Mouse (Mus musculus) fat pad, adult 2 months (tissue): Measurements from ENCODE around the gene Col26a1.

Experiments used
- DNase-seq: peaks from one replicate; pipeline ENCODE4 v3.0.0-alpha.2; 2011; ENCODE audit warnings: low read depth, low spot score; ENCODE audit errors: extremely low read depth

The Col26a1 gene

DNA sequence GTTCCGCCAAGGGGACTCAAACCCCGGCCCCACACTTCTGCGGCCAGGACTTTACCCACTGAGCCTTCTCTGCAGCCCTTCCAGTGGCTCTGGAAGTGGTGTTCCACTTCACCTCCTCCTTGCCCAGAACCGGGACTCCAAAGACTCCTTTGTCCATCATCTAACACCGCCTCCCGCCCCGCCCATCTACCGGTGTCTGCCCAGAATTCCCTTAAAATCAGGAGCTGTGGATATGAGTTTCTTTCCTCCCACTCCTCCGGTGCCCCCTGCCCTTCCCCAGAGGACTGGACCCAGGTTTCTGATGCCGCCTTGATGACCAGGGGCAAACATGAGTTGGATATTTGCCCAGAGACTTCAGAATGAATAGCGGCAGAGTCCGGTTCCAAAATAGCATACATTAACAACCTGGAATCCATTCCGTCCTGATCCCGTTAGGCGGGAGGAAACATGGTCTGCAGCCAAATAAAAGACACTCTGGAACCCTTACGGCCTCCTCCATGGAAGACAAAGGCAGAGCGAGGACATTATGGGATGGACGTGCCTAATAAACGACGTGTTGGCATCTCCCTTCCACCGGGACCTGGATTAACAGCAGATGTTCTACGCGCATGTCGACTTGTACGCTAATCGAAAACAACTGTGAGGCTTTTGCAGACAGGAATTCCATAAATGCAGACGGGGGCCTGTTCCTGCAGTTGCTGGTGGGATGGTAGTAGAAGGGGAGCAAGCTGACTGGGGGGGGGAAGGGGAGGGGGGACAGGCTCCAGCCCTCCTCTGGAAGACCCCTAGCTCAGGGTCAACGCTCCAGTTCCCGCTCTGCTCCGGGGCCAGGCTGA is 72.3 kb downstream of the Col26a1 start:
- DNase-seq: no peak

DNA sequence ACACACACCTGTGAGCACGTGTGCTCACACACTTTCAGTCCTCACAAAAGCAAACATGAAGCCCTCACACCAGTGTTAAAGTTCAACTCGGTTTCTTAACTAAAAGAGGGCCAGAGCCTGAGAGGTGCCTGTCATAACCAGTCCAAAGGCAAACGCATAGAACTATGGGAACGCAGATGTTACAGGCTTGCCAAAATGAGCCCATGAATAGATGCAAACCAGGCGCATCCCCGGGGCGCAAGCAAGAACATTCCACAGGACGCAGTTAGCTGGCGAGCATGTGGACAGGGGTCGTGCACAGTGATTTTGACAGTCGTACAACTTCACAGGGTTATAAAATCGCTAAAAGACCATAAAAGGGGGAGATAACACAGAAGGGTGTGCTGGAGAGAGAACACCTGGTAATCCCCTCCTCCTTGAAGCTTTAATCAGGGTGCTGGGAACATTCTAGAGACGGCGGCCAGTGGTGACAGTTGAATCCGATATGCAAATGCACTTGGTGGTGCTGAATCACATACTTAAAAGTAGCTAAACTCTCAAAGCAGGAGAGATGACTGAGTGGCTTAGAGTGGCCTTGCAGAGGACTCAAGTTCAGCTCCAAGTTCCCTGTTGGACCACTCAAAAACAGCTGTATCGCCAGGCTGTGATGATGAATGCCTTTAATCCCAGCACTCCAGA is 76.5 kb downstream of the Col26a1 start:
- no peak for DNase-seq

GRCm38 (mm10) chr5:136805019-136805418 is 78.0 kb downstream of the Col26a1 start:
- no peak for DNase-seq

DNA sequence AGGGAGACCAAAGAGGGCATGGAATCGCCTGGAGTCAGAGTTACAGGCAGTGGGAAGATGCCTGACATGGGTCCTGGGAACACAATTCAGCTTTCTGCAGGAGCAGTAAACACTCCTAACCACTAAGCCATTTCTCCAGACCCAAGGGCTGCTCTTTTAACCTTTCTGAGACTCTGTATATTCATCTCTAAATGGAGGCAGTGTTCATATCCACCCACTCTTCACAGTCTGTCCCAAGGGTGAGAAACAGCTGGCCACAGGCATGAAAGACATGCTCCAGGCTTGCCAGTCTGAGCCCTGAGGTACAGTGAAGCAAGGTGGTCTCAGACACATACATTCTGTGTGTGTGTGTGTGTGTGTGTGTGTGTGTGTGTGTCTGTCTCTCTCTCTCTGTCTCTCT is 78.8 kb downstream of the Col26a1 start:
- no peak for DNase-seq

- no peak for DNase-seq
These were observed 80.3 kb downstream of the Col26a1 start for GRCm38 (mm10) chr5:136802732-136803131.

DNA sequence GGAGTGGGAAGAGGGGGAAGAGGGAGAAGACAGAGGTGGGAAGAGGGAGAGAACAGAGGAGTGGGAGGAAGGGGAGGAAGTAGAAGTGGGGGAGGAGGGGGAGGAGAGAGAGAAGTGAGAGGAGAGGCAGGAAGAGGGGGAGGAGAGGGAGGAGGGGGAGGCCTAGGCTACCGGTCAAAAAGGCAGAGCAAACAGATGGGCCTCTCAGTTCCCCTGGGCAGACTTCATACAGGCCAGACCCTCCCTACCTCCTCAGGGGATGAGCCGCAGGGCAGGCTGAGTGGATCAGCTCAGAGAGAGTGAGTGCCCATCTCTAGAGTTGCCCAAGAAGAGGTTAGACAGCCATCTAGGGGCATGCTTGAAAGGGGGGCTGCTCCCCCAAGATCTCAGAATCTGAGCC is 86.1 kb downstream of the Col26a1 start:
- DNase-seq: no peak

DNA sequence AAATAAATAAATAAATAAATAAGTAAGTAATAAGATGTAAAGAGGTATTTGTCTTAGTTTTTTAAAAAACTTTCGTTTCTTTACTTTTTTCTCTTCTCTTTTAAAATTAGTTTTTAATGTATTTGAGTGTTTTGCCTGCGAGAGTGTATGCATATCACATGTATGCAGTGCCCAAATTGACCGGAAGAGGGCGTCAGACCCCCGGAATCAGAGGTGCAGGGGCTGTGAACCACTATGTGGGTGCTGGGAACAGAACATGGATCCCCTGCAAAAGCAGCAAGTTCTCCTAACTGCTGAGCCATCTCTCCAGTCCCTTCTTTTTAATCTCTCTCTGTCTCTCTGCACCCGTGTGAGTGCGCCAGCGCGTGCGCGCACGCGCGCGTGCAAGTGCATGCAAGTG is 89.2 kb downstream of the Col26a1 start:
- no peak for DNase-seq

GRCm38 (mm10) chr5:136792541-136792940 is 90.5 kb downstream of the Col26a1 start:
- DNase-seq: no peak

DNA sequence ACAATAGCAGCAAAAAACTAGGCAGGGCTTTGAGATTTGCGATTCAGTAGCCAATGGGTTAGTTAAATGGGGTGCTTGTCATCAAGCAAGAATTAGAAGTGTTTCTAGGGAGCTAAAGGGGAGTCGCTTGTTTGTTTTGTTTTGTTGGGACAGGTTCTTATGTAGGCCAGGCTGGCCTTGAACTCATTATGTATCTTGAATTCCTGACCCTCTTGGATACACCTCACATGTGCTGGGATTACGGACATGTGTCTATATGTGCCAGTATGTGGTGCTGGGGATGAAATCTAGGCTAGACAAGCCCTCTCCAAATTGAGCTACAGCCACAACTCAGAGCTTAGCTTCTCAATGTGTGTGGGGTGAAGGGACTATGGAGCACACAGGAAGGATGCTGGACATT is 91.8 kb downstream of the Col26a1 start:
- no peak for DNase-seq

- no peak for DNase-seq
These were observed 92.3 kb downstream of the Col26a1 start for GRCm38 (mm10) chr5:136790570-136791196.

DNA sequence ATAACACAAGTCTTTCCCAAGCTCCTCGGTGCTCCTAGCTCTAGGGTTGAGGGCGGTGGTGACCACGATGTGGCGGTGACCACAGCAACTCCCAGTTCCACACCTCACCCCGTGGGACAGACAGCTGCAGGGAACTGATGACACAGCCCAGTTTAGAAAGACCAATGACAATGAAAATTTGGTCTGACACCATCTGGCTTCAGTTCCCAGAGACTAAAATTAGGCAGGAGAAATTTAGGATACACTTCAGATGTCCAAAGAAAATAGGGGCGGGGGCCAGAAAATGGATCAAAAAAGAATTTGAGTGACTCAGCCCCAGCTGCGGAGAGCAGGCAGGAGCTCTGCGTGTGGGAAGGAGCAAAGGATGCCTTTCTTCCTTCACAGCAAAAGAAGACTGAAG is 98.5 kb downstream of the Col26a1 start:
- DNase-seq: no peak

DNA sequence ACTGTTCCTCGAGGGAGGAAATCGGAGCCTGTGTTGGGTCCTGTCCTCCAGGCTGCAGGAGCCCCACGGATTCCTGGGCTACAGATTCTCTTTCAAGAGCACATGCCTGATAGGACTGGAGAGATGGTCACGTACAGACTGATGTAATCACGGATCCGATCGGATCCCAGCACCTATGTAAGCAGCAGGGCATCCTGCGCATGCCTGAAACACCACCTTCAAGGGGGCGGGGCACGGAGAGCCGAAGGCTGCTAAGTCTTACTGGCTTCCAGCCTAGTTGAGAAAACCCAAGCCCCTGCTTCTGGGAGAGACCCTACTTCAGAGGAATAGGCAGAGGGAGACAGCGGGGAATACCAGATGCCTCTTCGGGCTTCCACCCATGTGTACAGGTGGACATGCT is 100.4 kb downstream of the Col26a1 start:
- DNase-seq: no peak

- DNase-seq: no peak
These were observed 102.5 kb downstream of the Col26a1 start for GRCm38 (mm10) chr5:136780465-136780864.

DNA sequence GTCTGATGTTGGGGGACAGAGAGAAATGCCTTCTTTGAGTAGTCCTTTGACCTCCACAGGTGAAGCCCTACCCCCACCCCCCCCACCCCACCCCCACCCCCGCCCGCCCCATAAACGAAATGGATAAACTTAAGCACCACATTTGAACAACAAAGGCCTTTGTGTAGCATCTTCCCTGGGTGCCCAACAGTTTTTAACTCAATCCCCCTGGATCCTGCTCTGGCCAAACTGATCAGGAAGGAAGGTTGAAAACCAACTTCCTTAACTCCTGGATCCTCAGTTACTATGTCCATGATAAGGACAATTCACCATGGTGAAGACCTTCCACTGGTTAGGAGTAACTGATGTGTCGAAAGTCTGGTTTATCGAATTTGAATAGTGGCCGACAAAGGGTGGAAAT is 103.1 kb downstream of the Col26a1 start:
- no peak for DNase-seq

DNA sequence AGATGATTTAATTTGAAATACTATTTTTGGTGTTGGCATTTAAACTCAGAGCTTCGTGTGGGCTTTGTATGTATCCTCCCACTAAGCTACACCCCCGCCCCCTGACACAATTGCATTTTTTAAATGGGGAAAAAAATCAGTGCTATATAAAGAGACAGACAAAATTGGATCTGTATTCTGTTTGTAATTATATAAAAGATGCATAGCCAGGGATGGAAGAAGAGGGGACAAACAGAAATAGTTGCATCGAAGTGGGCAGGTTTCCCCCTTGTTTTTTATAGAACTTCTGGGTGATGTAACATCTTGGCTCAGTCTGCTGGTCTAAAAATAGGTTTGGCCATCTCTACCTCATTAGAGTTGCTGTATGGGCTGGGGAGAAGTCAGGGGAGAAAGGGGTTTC is 107.5 kb downstream of the Col26a1 start:
- no peak for DNase-seq

DNA sequence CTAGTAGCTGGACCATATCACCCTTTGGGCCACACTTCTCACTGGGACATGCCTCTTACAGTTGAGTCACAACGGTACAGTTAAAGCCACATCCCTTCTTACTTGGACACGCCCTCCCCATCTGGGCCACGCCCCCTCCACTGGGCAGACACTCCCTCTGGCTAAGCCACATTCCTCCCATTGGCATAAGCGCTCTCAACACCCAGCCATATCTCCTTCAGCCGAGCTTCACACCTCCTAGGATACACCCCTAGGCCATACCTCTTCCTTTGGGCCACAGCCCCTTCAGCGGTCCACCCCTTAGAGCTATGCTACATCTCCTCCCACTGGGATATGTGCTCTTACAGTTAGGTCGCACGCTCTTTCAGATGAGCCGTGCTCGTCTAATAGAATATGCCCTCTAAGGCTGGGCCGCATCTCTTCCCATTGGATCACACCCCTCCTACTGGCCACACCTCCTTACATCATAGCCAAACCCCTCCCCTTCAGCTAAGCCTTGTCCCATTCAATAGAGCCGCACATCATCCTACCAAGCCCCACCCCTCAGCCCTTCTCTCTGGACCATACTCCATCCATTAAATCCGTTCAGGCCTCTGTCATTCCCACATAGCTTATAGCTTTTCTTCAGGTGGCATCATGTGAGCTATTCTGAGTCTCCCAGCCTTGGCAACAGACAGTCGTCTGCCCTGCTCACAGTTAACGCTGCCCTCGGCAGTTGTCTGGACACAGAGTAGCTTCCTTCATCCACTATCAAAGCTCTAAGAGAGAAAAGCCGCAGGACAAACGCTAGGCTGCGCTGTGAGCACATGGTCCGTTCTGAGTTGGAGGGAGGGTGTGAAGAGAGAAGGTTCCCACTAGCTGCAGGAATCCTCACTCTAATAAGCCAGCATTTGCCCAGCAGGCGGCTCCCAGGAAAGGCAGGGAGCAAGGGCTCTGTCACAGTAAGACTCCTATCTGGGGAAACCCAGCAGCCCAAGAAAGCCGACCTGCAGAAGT is 109.7 kb downstream of the Col26a1 start:
- DNase-seq: no peak

- no peak for DNase-seq
These were observed 111.9 kb downstream of the Col26a1 start for GRCm38 (mm10) chr5:136771132-136771531.

DNA sequence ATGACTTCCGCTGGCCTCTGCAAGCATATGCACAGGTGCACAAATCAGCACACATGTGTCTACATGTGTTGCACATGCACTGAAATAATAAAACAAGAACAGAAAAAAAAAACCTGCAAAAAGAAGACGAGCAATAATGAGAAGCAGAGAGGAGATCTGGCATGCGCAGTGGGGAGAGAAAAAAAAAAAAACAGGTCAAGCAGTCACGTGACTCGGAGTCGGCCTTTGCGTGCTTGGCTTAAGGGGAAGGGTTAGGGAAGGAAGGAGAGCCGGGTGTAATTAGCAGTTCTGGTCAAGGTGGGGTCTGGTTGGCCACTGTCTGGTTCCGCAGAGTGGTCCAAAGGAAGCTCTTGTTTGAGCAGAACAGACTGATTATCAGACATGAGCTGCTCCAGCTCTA is 115.7 kb downstream of the Col26a1 start:
- DNase-seq: no peak

- DNase-seq: no peak
These were observed 118.8 kb downstream of the Col26a1 start for GRCm38 (mm10) chr5:136764157-136764669.

GRCm38 (mm10) chr5:136760345-136760744 is 122.7 kb downstream of the Col26a1 start:
- no peak for DNase-seq

DNA sequence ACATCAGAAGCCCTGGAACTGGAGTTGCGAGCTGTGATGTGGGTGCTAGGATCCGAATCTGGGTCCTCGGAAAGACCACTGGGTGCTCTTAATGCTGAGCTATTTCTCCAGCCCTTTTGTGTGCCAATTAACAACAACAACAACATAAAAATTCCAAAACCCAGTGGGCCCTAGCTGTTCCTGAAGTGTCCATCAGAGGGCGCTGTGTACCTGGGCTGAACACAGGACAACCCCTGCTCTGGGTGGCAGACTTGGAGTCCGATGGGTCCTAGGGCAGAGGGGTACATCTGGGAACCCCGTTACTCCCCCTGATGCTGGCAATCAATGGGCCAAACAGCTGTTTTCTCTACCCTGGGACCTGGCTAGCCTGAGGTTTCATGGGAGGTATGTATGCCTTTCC is 123.2 kb downstream of the Col26a1 start:
- no peak for DNase-seq
